Mouse (Mus musculus) MEL (cell line): ENCODE results near the gene Lurap1l. TPM values are rescaled to one million over a fixed set of nuclear protein-coding genes. Genes with fewer than 3 reads are reported as not detected.

Experiments
- DNase-seq: peaks from one replicate; pipeline ENCODE4 v3.0.0; 2011; ENCODE audit warnings: low read depth, low spot score
- H3K27ac ChIP-seq: 2 replicates; pipeline ENCODE4 v1.5.1; 2012; ENCODE audit warnings: low read depth, mild to moderate bottlenecking, control low read depth, low read length, moderate library complexity; ENCODE audit not compliant: control insufficient read depth
- H3K27me3 ChIP-seq, 2 experiments: fragments of 150-350 bp in 1 of 2; sonication (generic) in 1 of 2; 2 replicates each; pipeline ENCODE4 v1.6.1; 2012; ENCODE audit warnings: low read length in 2 of 2, mild to moderate bottlenecking in 2 of 2, improper control_type of control experiment in 1 of 2, moderate library complexity in 1 of 2; ENCODE audit not compliant: insufficient read depth in 2 of 2, control insufficient read depth in 1 of 2
- H3K36me3 ChIP-seq, 2 experiments: 2 replicates each; pipeline ENCODE4 v1.6.1; 2012 to 2014; ENCODE audit warnings: low read length in 2 of 2, improper control_type of control experiment in 1 of 2, inconsistent platforms in 1 of 2, mild to moderate bottlenecking in 1 of 2; ENCODE audit not compliant: insufficient read depth in 2 of 2, control insufficient read depth in 1 of 2
- H3K4me1 ChIP-seq, 2 experiments: fragments of 150-350 bp in 1 of 2; sonication (generic) in 1 of 2; 2 replicates each; pipeline ENCODE4 v1.6.1; 2012; ENCODE audit warnings: low read length in 2 of 2, improper control_type of control experiment in 1 of 2, mild to moderate bottlenecking in 1 of 2; ENCODE audit not compliant: insufficient read depth in 2 of 2, control insufficient read depth in 1 of 2
- H3K4me3 ChIP-seq, 2 experiments: fragments of 150-350 bp in 1 of 2; sonication (generic) in 1 of 2; 2 replicates each; pipeline ENCODE4 v1.5.1; 2012; ENCODE audit warnings: low read depth in 2 of 2, low read length in 2 of 2, mild to moderate bottlenecking in 2 of 2, moderate library complexity in 2 of 2, control low read depth in 1 of 2, improper control_type of control experiment in 1 of 2; ENCODE audit not compliant: control insufficient read depth in 1 of 2, insufficient read depth in 1 of 2
- H3K79me2 ChIP-seq: 2 replicates; pipeline ENCODE4 v1.6.1; 2012; ENCODE audit warnings: mild to moderate bottlenecking, low read length, moderate library complexity; ENCODE audit not compliant: control insufficient read depth, poor library complexity, insufficient read depth
- H3K9ac ChIP-seq: 2 replicates; pipeline ENCODE4 v1.6.1; 2012; ENCODE audit warnings: low read depth, mild to moderate bottlenecking, control low read depth, low read length, moderate library complexity; ENCODE audit not compliant: control insufficient read depth, poor library complexity, severe bottlenecking
- H3K9me3 ChIP-seq: fragments of 150-350 bp; sonication (generic); replicated peaks from 2 replicates; pipeline ENCODE4 v1.6.1; 2012; ENCODE audit warnings: mild to moderate bottlenecking, low read length, improper control_type of control experiment, moderate library complexity; ENCODE audit not compliant: insufficient read depth
- CHD1 ChIP-seq: IDR thresholded peaks from 2 replicates; pipeline ENCODE4 v1.6.1; 2012; ENCODE audit warnings: low read depth, mild to moderate bottlenecking, inconsistent platforms, low read length, improper control_type of control experiment
- CHD2 ChIP-seq: IDR thresholded peaks from 2 replicates; pipeline ENCODE4 v1.6.1; 2011; ENCODE audit warnings: low read length, improper control_type of control experiment
- CTCF ChIP-seq, 3 experiments: IDR thresholded peaks in 2 of 3; conservative IDR thresholded peaks in 1 of 3; 2 replicates each; pipeline ENCODE4 v1.5.1; 2011 to 2012; ENCODE audit warnings: low read length in 3 of 3, low read depth in 2 of 3, mild to moderate bottlenecking in 2 of 3, improper control_type of control experiment in 1 of 3, inconsistent platforms in 1 of 3, mixed read lengths in 1 of 3, moderate library complexity in 1 of 3; ENCODE audit not compliant: control insufficient read depth in 1 of 3, insufficient read depth in 1 of 3, poor library complexity in 1 of 3, severe bottlenecking in 1 of 3
- E2F4 ChIP-seq: IDR thresholded peaks from 2 replicates; pipeline ENCODE4 v1.6.1; 2011; ENCODE audit warnings: low read depth, low read length, improper control_type of control experiment, borderline replicate concordance
- EP300 ChIP-seq, 2 experiments: IDR thresholded peaks; 2 replicates each; pipeline ENCODE4 v1.6.1; 2011; ENCODE audit warnings: improper control_type of control experiment in 2 of 2, low read length in 2 of 2, low read depth in 1 of 2, mild to moderate bottlenecking in 1 of 2
- ETS1 ChIP-seq: IDR thresholded peaks from 2 replicates; pipeline ENCODE4 v1.6.1; 2012; ENCODE audit warnings: low read depth, mild to moderate bottlenecking, inconsistent platforms, low read length, improper control_type of control experiment, moderate library complexity
- GABPA ChIP-seq: IDR thresholded peaks from 2 replicates; pipeline ENCODE4 v1.6.1; 2012; ENCODE audit warnings: low read depth, mild to moderate bottlenecking, inconsistent platforms, low read length, improper control_type of control experiment, moderate library complexity
- MEF2A ChIP-seq: IDR thresholded peaks from 2 replicates; pipeline ENCODE4 v1.6.1; 2014; ENCODE audit warnings: low read depth, mild to moderate bottlenecking, inconsistent platforms, low read length, improper control_type of control experiment; ENCODE audit not compliant: poor library complexity, insufficient replicate concordance, severe bottlenecking; ENCODE audit errors: extremely low read depth
- MXI1 ChIP-seq: IDR thresholded peaks from 2 replicates; pipeline ENCODE4 v1.6.1; 2011; ENCODE audit warnings: mild to moderate bottlenecking, low read depth, low read length, improper control_type of control experiment
- NRF1 ChIP-seq: IDR thresholded peaks from 2 replicates; pipeline ENCODE4 v1.6.1; 2014; ENCODE audit warnings: low read depth, mild to moderate bottlenecking, inconsistent platforms, low read length, improper control_type of control experiment, moderate library complexity; ENCODE audit not compliant: poor library complexity, insufficient read depth, severe bottlenecking
- POLR2AphosphoS2 ChIP-seq: IDR thresholded peaks from 2 replicates; pipeline ENCODE4 v1.6.1; 2011; ENCODE audit warnings: low read length, improper control_type of control experiment
- RAD21 ChIP-seq: IDR thresholded peaks from 2 replicates; pipeline ENCODE4 v1.6.1; 2011; ENCODE audit warnings: mild to moderate bottlenecking, low read depth, low read length, improper control_type of control experiment
- SIN3A ChIP-seq: IDR thresholded peaks from 2 replicates; pipeline ENCODE4 v1.6.1; 2012; ENCODE audit warnings: low read length, improper control_type of control experiment, inconsistent platforms
- TAL1 ChIP-seq: IDR thresholded peaks from 2 replicates; pipeline ENCODE4 v1.6.1; 2012; ENCODE audit warnings: mild to moderate bottlenecking, inconsistent platforms, low read length, moderate library complexity, mixed read lengths
- TBP ChIP-seq: IDR thresholded peaks from 2 replicates; pipeline ENCODE4 v1.8.0; 2011; ENCODE audit warnings: low read depth, low read length, improper control_type of control experiment
- USF2 ChIP-seq, 2 experiments: IDR thresholded peaks; 2 replicates each; pipeline ENCODE4 v1.6.1; 2011 to 2012; ENCODE audit warnings: improper control_type of control experiment in 2 of 2, low read length in 2 of 2, borderline replicate concordance in 1 of 2, inconsistent platforms in 1 of 2, low read depth in 1 of 2, mild to moderate bottlenecking in 1 of 2; ENCODE audit not compliant: insufficient read depth in 1 of 2
- ZC3H11A ChIP-seq: IDR thresholded peaks from 2 replicates; pipeline ENCODE4 v1.6.1; 2012; ENCODE audit warnings: low read depth, mild to moderate bottlenecking, inconsistent platforms, low read length, improper control_type of control experiment
- ZMIZ1 ChIP-seq: IDR thresholded peaks from 2 replicates; pipeline ENCODE4 v1.6.1; 2012; ENCODE audit warnings: low read depth, mild to moderate bottlenecking, inconsistent platforms, low read length, improper control_type of control experiment, moderate library complexity
- ZNF384 ChIP-seq: IDR thresholded peaks from 2 replicates; pipeline ENCODE4 v1.6.1; 2012; ENCODE audit warnings: low read depth, mild to moderate bottlenecking, inconsistent platforms, low read length, improper control_type of control experiment
- polyA plus RNA-seq, 2 experiments: library from polyadenylated mRNA; stranded (reverse) in 1 of 2; unstranded in 1 of 2; fragments of >175 nt in 1 of 2; fragments of >200 nt in 1 of 2; gene quantifications; 2 replicates each; pipeline versions ENCODE4 v1.2.1 to v1.2.4; 2012; ENCODE audit warnings: low replicate concordance in 2 of 2, low read depth in 1 of 2; ENCODE audit not compliant: insufficient read length in 2 of 2, insufficient read depth in 1 of 2, missing spikeins in 1 of 2
- total RNA-seq: library from RNA; depleted of rRNA; stranded (reverse); fragments of 300-350 nt; gene quantifications from 2 replicates; pipeline ENCODE4 v1.2.3, GENCODE M21; 2012

Gene Lurap1l
- total and polyA plus RNA-seq, 3 experiments, result not detected

DNA sequence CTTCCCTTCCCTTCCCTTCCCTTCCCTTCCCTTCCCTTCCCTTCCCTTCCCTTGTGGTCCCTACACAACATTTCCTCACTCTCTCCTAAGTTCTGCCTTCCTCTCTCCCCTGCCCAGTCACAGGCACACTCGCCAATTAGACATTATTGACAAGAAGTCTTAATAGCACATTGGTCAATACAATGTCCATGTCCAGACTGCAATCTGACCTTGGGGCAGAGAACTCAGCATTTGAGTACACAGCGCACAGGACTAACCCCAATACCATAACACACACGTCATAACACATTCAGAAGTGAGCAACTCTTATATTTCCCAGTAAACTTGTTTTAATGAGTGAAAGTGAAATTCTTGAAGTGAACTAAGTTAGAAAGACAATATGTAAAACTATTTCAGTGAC lies 24.3 kb downstream of the Lurap1l start:
- H3K27ac ChIP-seq, result no peak overlapping the region
- no peaks in the 10 kb centered on the region for H3K9me3 ChIP-seq
- no peak for TF ChIP-seq USF2 (IDR thresholded peaks at IDR 0.05; ENCODE audit: borderline replicate concordance in 1 of 2, insufficient read depth in 1 of 2, low read depth in 1 of 2, low read length in 2 of 2)
- no peak for TF ChIP-seq EP300 (IDR thresholded peaks at IDR 0.05; ENCODE audit: low read depth in 1 of 2, low read length in 2 of 2)
- TF ChIP-seq ZNF384, result no peak
- no peak for TF ChIP-seq RAD21
- no peak for TF ChIP-seq ZMIZ1
- no peak for TF ChIP-seq ETS1
- TF ChIP-seq POLR2AphosphoS2, result no peak
- TF ChIP-seq NRF1, result no peak
- TF ChIP-seq E2F4, result no peak
- TF ChIP-seq SIN3A, result no peak
- TF ChIP-seq TAL1, result no peak
- TF ChIP-seq ZC3H11A, result no peak
- no peak for TF ChIP-seq CTCF (IDR thresholded peaks at IDR 0.05 in 2 of 3, conservative IDR thresholded peaks at IDR 0.05 in 1 of 3; ENCODE audit: control insufficient read depth in 1 of 3, insufficient read depth in 1 of 3, low read depth in 2 of 3, low read length in 3 of 3, poor library complexity in 1 of 3, severe bottlenecking in 1 of 3)
- TF ChIP-seq MEF2A, result no peak
- no peaks in the 10 kb centered on the region for H3K27me3 ChIP-seq
- no peak overlapping the region for H3K9ac ChIP-seq
- H3K4me3 ChIP-seq, result no peak overlapping the region
- no peaks in the 10 kb centered on the region for H3K79me2 ChIP-seq
- no peaks in the 10 kb centered on the region for H3K4me1 ChIP-seq
- no peak for DNase-seq
- H3K36me3 ChIP-seq, result no peaks in the 10 kb centered on the region

DNA sequence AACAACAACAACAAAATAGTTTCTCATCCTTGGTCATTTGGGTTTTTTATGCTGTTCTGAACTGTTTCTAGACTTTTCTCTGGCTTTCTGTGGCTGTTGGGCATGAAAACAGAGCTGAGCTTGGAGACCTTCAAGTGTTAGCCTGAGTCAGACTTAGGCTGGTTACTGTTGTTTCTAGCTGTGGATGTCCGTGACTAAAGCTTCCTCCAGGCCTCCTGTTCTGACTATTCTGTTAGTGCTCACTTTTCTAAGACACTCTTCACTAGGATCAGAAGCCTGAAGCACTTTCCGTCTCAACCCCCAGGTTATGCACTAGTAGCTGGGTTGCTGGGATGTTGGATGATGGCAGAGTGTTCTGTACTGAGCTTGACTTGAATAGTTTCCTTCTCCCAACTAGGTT lies 28.7 kb downstream of the Lurap1l start:
- no peaks in the 10 kb centered on the region for H3K79me2 ChIP-seq

More for the DNA sequence above, 28.7 kb downstream of the Lurap1l start:
- no peak for TF ChIP-seq GABPA
- TF ChIP-seq NRF1, result no peak
- TF ChIP-seq MXI1, result no peak
- TF ChIP-seq RAD21, result no peak
- TF ChIP-seq CHD1, result no peak
- TF ChIP-seq TBP, result no peak
- TF ChIP-seq USF2 (IDR thresholded peaks at IDR 0.05; ENCODE audit: borderline replicate concordance in 1 of 2, insufficient read depth in 1 of 2, low read depth in 1 of 2, low read length in 2 of 2), result no peak
- TF ChIP-seq CHD2, result no peak
- H3K36me3 ChIP-seq, result no peaks in the 10 kb centered on the region
- H3K27me3 ChIP-seq, result no peaks in the 10 kb centered on the region
- no peak overlapping the region for H3K9ac ChIP-seq
- H3K9me3 ChIP-seq, result no peaks in the 10 kb centered on the region
- DNase-seq, result no peak
- no peak overlapping the region for H3K4me3 ChIP-seq
- no peaks in the 10 kb centered on the region for H3K4me1 ChIP-seq
- no peak overlapping the region for H3K27ac ChIP-seq
